Mouse (Mus musculus) kidney, adult 8-10 months (tissue): ENCODE measurements around the gene Gpr161.
A peak's percentile ranks its signal among the peaks of the same experiment; 100 is the strongest.

ENCODE experiments used
- DNase-seq, 2 experiments: peaks; one replicate each; pipeline ENCODE4 v3.0.0; 2022

Gpr161 gene

DNA sequence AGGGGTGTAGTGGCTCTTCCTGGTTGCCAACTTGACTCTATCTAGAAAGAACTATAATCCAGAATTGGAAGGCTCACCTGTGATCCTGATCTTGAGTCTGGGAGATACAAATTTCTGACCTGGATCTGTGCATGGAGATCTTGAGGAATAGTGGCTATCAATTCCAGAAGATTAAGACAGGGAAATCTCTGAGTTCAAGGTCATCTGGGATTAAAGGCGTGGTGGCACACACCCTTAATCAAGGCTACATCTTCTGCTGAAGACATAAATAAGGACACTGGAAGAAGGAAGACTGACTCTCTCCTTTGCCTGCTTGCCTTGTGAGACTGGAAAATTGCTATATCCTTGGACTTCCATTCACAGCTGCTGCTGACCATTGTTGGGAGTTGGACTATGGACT is at the start of gene Gpr161:
TSS of gene Gpr161 (plus strand) at position 301 of the 400 bp plus-strand sequence.
- no peak for DNase-seq

DNA sequence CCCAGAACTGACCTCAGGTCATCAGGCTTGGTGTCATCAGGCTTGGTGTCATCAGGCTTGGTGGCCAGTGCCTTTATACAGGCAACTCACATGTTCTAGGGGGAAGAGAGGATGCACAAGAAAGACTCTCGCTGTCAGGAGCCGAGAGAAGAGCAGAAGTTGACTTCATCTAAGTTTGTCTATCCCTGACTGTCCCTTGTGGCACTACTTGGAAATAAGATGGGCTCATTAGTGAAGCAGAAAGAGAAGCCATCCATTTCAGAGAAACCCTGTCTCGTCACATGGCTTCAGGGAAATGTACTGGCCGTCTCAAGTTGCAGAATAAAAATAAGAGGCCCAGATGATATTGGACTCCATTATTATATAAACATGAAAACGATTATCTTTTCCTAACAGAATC is 49.0 kb upstream of the Gpr161 start:
- no peak for DNase-seq

DNA sequence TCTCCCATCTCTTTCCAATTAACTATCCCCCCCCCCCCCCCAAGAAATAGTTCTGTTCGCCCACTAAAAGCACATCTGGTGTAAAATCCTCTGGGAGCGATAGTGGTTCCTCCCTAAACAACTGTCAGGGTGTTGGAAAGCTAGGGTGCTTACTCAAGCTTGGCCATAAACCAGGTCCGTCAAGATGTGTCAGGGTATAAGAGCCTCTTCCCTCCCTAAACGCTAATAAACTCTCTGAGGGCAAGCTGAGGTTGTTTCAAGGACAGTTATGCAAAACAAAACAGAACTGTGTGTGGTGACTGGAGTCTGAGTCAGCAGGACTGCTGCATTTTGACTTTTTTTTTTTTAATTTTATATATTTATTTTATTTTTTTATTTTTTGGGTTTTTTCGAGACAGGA is 48.5 kb upstream of the Gpr161 start:
- no peak for DNase-seq

DNA sequence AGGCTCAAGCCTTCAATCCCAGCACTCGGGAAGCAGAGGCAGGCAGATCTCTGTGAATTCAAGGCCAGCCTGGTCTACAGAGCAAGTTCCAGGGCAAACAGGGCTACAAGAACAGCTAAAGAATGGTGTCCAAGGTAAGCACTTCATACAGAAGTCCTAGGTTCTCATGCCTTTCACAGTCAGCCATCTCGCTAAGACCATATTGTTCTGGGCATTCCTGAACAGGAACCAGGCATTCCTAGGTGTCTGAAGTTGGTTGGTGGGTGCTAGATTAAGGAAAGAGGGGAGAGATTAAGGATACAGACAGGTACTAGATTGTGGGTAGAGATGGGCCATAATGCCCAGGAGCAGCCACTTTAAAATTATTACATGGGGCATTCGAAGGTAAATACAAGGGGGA is 47.8 kb upstream of the Gpr161 start:
- no peak for DNase-seq

DNA sequence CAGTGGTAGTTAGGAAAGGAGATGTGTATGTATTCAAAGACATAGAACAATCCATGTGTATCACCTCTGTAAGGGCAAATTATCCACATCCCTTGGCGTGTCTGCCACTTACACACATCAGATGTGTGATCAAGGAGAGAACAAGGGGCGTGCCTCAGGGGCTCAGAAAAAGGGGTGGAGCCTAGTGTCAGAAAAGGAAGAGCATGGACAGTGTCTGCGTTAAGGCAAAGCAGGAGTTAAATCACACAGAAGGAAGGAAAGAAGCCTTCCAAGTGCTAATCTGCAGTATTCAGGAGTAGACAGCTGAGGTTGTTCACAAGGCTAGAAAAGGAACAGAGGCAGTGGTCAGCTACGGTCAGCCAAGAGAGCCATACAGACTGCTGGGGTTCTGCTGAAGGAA is 46.7 kb upstream of the Gpr161 start:
- no peak for DNase-seq

DNA sequence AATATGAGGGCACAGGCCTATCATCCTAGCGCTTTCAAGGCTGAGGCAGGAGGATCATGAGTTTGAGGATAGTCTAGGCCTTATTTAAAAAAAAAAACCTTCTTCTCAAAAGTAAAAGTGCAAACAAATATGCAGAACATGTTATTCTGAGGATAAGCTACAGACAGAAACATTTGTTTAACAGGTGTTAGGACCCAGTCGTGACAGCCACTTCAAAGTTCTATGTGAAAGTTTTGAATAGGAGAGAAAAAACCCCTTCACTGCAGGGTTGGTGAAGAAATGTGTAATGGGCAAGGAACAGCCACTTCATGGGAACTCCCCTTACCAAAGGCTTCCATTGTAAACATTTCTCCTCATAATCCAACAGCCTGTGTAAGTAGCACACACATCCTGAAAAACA is 45.0 kb upstream of the Gpr161 start:
- no peak for DNase-seq

DNA sequence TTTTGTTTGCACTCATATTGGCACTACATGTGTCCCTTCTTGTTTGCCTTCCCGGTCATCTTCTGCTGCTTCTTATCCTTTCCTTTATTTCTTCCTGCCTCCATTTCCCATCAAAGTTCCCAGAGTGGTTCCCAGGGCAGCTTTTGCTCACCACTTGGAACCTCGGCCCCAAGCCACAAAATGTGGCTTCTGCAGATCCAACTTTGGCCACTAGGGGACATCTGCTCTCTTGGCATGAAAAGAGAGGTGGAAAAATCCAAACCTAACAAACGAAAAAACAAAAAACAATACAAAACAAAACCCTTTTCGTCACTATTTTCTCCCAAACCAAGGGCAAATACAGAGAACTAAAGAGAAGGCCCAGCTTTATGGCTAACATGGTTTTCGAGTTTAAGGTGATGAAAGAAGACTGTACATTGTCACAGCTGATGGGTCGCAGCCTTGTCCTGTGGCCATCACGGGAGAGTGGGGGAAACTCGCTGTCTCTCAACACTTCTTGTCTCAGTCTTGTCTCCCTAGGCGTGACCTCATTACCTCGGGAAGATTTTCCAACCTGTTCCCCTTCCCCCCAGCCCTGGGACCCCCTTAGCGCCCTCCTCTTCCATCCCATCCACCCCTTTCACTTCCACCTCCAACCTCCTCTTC is 43.4 kb upstream of the Gpr161 start:
- DNase-seq: peak; percentile 41 to 57

DNA sequence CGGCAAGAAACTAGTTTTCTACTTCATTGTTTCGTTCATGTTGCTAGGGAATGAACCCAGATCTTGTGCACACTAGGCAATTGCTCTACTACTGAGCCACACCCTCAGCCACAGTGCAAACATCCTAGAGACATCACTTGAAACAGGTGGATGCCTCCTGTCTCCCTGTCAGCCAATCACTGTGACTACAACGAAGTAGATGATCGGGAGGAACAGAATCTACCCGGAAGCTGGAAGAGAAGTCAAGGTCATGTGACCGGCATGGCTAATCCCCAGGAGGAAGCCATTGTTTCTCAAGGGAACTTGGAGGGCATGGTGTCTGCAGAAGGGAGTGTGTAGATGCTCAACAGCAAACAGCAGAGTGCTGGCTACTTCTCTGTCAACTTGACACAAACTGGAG is 20.6 kb upstream of the Gpr161 start:
- DNase-seq: no peak

DNA sequence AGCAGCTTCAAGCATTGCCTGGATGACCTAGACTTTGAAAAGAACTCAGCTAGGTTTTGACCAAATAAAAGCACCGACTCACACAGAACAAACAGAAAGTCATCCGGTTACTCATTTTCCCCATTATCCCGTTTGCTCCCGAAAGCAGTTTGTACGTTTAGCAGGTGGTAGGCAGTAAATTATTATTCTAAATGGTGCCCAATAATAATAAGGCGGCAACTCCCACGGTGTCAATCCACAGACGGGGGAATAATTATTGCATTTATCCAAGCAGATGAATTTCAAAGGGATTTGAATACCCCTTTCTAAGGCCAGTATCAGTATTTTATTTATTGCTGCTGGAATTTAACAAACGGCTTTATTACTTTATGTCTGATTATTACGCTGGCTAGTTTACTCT is 14.8 kb upstream of the Gpr161 start:
- no peak for DNase-seq

DNA sequence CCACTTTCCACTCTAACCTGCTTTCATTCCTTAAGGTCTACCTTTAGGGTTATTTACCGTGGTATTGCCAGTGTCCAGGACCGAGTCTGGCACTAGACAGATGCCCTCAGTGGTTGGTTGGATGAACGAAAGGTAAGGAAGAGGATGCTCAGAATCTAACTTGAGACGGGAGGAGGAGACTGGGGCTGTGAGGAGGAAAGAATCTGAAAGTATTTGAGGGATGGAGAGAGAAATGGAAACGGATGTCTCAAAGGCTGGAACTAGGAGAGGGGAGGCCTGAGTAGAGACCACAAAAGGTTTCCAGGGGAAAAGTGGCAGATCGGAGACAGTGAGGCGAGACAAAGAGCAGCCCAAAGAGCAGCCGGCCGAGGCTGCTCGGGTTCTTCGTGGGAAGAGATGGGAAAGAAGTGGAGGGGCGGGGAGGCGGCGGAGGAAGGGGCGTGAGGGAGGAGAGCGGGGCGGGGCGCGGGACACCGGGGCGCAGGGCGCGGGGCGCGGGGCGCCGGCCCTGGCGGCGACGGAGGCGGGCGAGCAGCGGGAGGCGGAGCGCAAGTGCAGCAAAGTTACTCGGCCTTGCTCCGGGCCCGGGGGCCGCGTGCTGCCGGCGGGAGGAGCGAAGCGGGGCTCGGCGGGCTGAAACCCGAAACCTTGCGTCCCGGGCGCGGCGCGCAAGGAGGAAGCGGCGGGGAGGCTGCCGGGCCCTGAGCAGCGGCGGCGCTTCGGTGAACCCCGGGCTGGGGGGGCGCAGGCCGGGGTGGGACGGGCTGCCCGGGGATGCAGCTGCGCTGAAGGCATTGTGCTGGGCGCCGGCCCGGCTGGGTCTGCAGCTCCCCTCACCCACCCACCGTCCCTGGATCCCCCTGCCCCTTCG is 14.0 kb upstream of the Gpr161 start:
- peak; percentile 35 to 45 for DNase-seq

DNA sequence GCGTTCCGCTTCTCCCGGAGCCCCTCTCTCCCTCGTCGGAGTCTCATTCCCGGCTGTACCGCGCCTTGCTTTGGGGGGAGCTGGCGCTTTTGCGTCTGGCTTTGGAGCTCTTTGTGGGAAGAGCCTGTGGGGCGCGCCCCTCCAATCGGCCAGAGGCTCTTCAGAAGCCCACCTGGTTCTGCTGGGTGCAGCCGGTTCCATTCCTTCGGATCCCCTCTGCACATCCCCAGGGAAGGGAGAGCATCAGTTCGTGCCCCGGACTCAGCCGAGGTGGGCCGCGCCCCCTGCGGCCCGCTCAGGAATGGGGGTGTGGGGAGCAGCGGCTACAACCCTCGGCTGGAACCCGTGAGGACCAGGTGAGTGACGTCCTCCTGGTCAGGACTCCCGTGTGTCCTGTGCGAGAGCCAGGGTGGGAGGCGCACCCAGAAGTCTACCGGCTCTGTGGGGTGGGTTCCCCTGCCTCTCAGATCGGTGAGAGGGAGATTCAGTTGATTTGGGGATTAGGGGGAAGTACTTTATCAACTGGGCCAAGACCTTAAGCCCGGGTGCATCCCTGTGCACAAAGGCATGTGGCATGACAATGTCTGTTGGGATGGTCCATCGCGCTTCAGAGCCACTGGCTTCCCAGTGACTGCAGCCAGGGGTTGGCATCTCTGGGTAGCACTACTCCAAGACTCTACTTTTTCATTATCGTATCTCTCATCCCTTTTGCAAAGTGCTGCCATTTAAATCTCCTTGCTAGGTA is 13.2 kb upstream of the Gpr161 start:
- no peak for DNase-seq

DNA sequence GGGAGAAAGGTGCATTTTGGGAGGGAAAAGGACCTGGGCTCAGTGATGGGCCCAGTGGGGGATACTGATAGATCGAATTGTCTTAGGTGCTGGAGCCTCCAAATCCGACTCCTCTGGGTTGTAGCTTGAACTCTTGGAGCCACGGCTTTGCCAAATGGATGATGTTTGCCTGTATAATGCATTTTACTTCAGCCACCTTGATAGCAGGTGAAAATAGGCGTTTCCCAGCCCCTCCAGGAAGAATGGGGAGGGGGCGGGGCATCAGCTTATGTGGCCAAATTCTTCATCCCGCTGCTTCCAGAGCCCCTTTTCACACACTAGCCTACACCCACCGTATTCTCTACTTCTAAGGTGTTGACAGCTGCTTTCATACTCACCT is 12.6 kb upstream of the Gpr161 start:
- DNase-seq: no peak

DNA sequence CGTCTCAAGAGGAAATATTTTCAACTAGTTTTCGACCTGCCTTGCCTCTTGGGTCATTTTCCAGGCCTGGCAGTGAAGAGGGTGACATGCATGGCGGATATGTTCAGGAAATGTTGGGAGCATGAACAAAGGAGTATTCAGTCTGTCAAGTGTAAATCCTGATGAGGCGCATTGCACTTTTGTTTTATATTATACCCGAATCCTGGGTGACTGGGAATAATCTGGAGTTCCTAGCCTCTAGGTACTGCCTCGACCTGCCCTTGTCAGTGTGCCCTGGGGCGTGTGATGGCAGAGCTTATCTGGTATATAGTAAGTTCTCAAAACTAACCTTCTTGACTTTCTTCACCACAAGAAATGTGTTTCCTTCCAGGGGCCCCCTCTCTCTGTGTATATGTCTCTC is 11.5 kb upstream of the Gpr161 start:
- DNase-seq: no peak

DNA sequence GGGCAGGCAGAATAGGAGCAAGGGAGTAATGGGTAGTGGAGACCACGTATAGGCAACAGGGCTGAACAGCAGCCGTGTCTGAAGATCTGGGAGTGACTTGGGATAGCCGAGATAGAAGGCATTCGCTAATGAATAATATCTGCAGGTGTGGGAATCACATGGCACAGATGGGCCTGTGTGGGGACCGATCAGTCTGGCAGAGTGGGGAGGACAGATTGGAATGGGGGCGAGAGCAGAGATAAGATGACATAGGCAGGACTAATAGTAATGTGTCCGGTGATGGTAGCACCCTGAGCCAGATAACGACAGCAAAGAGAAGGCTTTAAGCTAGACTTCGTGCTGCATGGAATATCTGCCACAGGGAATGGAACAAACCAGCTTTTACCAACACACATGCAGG is 7.4 kb upstream of the Gpr161 start:
- no peak for DNase-seq

DNA sequence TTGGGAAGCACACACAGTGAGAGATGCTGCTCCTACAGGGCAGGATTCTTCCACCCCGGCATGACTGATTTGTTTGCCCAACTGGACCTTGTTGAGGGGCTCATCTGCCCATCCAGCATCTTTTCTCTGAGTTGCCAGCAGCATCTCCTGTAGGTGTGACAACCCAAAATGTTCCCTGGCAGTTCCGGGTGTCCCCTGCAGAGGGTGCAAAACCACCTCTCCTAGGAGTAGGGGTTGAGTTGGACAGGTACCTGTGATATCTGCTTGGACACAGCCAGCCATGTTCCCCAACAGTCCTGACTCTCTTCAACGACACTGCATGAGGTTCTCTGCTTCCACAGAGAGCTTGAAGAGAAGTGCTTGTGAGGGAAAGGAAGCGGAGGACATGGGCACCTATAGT is 5.8 kb upstream of the Gpr161 start:
- peak; percentile 15 to 42 for DNase-seq

DNA sequence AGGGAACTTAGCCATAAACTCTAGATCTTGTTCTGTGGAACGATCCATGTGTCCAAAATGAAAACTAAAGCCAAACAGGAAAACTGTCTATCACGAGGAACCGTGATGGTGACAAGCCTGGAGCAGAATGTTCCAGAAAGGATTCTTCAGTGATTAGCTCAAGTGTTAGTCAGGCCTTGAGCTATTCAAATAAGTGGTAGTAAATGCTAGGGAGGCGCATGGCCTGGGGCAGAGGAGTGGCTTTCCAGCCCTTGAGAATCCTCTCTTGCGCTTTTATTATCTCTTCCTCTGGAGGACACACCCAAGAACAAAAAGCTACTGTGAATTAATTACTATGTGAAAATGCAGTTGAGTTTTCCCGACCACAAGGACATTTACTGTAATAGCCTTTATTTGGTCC is 4.0 kb upstream of the Gpr161 start:
- DNase-seq: no peak

DNA sequence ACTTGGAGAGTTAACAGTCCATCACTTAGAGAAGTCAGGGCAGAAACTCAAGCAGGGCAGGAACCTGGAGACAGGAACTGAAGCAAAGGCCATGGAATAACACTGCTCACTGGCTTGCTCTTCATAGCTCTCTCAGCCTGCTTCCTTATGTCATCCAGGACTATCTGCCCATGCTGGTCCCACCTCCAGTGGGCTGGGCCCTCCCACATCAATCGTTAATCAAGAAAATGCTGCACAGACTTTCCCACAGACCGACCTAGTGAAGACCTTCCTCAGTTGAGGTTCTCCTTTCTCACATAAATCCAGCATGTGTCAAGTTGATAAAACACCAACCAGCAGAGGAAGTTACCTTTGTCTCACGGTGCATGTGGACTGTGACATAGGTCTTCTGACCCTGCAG is 5.5 kb downstream of the Gpr161 start:
- no peak for DNase-seq

DNA sequence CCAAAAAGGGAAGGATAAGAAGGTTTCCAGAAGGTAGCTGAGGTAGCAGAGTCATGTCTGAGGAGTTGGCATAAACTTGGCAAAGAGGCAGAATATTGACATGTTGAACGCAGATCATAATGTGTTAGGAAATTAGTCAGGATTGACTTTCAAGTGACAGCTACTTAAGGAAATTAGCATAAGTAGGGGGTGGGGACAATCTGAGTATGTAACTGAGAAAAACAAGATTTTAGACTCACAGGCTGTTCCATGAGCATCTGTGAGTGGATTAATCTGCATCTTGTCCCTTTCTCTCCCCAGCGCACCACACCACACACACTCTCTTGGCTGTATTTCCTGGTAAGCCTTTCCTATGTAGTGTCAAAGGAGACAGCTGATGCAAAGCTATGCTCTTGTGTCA is 6.0 kb downstream of the Gpr161 start:
- DNase-seq: no peak

DNA sequence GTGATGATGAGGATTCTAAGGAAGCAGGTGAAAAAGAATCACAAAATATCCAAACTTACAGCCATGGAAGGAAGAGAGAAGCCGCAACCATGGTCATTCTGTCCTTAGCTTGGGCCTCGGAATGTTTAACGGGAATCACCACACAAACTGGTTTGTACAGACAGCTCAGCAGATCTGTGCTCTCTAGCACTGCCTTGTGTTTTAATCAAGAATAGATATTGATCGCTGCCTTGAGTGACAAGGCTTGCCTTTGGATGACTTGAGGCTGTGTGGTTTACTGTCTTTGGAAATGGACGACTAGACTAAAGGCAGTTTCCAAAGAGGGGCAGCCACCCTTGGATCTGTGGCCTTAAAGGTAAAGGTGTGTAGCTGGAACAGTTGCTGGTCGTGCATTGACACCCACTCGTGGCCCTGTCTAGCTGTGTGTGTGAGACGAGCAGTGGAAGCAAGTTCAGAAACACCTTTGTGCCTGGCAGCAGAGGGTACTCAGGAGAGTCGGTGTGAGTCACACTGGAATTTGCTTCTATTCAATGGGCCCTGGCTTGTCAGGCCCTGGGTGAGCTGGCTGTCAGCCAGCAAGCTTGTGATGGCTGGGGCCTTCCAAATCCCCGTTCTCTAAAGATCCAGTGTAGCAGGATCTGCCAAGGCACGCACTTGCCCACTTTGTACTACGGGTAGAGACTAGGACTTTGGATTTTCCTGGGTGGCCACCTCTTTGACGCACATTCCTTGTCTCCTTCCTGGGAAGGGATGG is 7.0 kb downstream of the Gpr161 start:
- DNase-seq: peak; percentile 51 to 74

DNA sequence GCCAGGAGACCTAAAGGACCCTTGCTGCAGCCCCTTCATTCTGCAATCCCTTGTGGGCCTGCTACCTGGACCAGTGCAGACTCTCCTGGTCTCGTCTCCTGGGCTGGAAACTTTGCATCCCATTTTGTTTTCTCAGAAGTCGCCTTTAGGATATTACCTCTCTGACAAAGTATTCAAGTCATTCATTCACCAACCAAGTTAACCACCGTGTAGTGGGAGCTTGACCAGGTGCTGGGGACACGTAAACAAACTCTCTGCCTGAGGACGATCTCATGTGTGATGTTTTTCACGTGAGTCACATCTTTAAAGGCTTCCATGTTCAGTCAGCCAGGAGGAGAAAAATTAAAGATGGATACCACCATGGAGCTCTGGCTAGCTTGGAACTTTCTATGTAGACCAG is 7.6 kb downstream of the Gpr161 start:
- DNase-seq: peak; percentile 12 to 17

DNA sequence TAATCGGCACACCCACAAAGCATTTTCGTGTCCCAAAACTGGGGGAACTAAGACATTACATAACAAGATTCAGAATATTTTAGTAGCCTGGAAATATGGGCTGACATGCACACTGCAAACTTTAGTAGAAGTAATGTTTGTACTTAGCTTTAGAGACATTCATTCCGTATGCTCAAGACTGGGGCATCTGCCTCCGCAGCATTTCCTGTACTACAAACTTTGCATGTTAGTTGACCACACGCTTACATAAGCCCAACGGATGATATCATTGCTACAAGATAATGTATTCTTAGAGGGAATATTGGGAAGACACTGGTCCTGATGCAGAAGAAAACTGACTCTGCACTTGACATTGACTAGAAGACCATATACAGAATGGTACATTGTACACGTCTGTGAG is 8.8 kb downstream of the Gpr161 start:
- no peak for DNase-seq

DNA sequence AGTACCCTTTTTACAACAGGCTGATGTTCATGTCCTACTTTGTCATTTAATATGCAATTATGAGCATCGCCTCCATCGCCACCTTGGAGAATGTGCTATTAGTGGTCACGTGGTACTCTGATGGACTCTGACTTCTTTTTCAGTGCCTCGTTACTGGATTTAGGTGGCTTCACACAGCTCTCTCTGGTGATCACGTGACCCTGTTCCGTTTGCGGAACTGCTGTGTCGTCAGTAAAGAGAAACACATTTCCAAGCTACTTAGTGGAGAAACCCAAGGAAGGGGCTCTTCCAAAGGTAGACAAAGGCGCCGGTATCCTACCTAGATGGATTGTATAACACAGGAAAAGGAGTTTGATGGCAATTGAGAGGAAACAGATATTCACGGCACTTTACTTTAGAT is 12.6 kb downstream of the Gpr161 start:
- DNase-seq: no peak

DNA sequence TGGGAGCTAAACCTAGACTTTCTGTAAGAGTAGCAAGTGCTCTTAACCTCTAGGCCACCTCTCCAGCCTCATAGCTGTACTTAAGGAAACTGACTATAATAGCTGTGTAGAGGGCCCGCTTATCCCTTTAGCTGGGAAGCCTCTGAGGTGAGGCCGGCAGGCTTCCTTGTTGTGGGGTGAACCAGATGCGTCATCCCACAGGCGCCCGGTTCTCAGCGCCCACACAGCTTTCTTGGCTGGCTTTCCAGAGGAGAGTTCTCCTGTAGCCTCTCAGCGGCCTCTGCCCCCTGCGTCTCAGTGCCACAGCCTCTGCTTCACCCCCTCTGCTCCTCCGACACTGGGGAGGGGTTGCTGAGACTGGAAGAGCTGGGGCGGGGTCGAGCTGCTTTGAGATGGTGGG is 20.8 kb downstream of the Gpr161 start:
- no peak for DNase-seq
